Mouse (Mus musculus) hindbrain, embryonic 13.5 days (tissue): ENCODE measurements around the gene Nedd9. TPM values are rescaled to one million over a fixed set of nuclear protein-coding genes. Genes with fewer than 3 reads are reported as not detected.

Experiments
- ATAC-seq: fragments of 200-750 bp; cut with Nextera tagmentation; 2 replicates; pipeline ENCODE4 v1.8.0; 2017; ENCODE audit warnings: moderate TSS enrichment; ENCODE audit not compliant: low FRiP score
- H3K27ac ChIP-seq: fragments of 300-500 bp; sonication (generic); 2 replicates; pipeline ENCODE4 v1.5.1; 2015; ENCODE audit warnings: inconsistent platforms, mild to moderate bottlenecking, moderate library complexity
- H3K27me3 ChIP-seq: fragments of 300-500 bp; sonication (generic); 2 replicates; pipeline ENCODE4 v1.6.1; 2015; ENCODE audit warnings: mild to moderate bottlenecking, inconsistent platforms
- H3K36me3 ChIP-seq: fragments of 300-500 bp; sonication (generic); 2 replicates; pipeline ENCODE4 v1.6.1; 2015; ENCODE audit warnings: mild to moderate bottlenecking, inconsistent platforms
- H3K4me1 ChIP-seq: fragments of 300-500 bp; sonication (generic); replicated peaks from 2 replicates; pipeline ENCODE4 v1.6.1; 2015; ENCODE audit warnings: inconsistent platforms
- H3K4me2 ChIP-seq: fragments of 300-500 bp; sonication (generic); 2 replicates; pipeline ENCODE4 v1.6.1; 2015; ENCODE audit warnings: inconsistent platforms, mild to moderate bottlenecking, moderate library complexity
- H3K4me3 ChIP-seq: fragments of 300-500 bp; sonication (generic); 2 replicates; pipeline ENCODE4 v1.5.1; 2015; ENCODE audit warnings: mild to moderate bottlenecking, inconsistent platforms
- H3K9ac ChIP-seq: fragments of 300-500 bp; sonication (generic); 2 replicates; pipeline ENCODE4 v1.6.1; 2015; ENCODE audit warnings: mild to moderate bottlenecking, inconsistent platforms
- H3K9me3 ChIP-seq: fragments of 300-500 bp; sonication (generic); 2 replicates; pipeline ENCODE4 v1.6.1; 2016; ENCODE audit warnings: inconsistent platforms
- WGBS: fragments of 180-500 bp; shearing (Covaris S2); methylation state at CpG from one replicate; pipeline ENCODE4 v1.1.7; 2015; 5-methylcytosine and 5-hydroxymethylcytosine counted together
- polyA plus RNA-seq: library from polyadenylated mRNA; unstranded; fragments of >200 nt; fragmentation: Nextera tagmentation; extraction: Ambion mirVana; gene quantifications from 2 replicates; pipeline ENCODE4 v1.2.1, GENCODE M21; 2015

Gene Nedd9
- polyA plus RNA-seq, 1 experiment from 2014 or later, result 13.3 TPM

DNA sequence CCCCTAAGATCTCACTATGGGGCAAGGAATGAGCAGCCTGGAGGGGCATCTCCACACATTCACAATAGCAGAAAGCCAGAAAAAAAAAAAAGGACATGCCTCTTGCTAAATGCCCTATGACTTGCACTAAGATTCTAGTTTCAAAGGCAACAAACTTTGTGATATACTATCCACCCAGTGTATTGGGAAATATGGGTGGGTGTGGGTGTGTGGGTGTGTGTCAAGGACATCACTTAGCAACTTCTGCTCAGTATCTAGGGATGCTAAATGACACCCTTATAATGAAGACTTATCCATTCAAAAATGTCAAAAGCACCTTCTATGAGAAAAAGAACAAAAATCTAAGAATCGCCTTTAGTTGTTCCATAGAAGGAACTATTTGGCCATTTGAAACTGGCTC is 40.6 kb downstream of the Nedd9 start:
- Histone ChIP-seq H3K27me3 (no peaks in the 10 kb centered on the region), H3K4me1 (peaks cover 7% of the 10 kb centered on the region; the same call in 1 of the 2 replicates), H3K9ac (no peak overlapping the region), H3K4me2 (no peak overlapping the region), H3K9me3 (no peaks in the 10 kb centered on the region), H3K27ac (no peak overlapping the region), H3K4me3 (no peak overlapping the region), H3K36me3 (no peaks in the 10 kb centered on the region)
- ATAC-seq, result no peak
- 97% methylated on average over 1 of the region's 1 CpGs for WGBS

DNA sequence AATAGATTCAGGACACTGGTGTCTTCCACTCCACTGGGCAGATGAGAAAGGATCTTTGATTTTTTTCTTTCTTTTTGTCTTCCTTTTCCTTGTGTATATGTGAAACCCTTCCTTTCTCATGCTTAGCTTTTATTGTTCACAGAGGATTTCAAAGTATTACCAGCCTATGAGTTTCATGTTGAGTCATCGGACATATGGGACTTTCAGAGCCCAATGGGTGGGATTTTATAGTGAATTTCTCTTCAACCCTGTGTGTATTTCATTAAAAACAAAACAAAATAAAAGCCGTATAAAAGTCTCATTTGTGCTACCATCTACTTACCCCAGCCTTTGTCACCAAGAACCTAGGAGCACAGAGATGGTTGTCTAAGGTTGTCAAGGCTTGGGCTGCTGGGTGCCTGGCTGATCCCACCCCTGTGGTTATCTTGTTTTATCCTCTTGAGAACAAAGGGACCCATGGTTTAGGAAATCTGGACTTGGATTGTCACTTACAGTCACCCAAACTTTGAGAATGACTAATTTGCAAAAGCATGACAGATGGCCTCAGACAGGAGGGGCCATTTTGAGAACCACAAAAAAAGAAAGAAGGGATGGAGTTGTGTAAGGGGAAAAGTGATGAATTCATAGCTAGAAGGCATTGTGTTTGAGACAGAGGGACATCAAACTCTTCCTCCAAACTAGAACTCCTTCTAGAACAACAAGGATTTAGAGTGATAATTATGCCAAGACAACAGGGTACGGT is 41.9 kb downstream of the Nedd9 start:
- no peaks in the 10 kb centered on the region for H3K36me3 ChIP-seq
- no peak overlapping the region for H3K9ac ChIP-seq
- H3K9me3 ChIP-seq, result no peaks in the 10 kb centered on the region
- no peak for ATAC-seq
- no peak overlapping the region for H3K27ac ChIP-seq
- H3K27me3 ChIP-seq, result no peaks in the 10 kb centered on the region
- H3K4me1 ChIP-seq, result peaks cover 7% of the 10 kb centered on the region; the same call in 1 of the 2 replicates
- 90% methylated on average over 3 of the region's 3 CpGs for WGBS
- H3K4me2 ChIP-seq, result no peak overlapping the region
- H3K4me3 ChIP-seq, result no peak overlapping the region

GRCm38 (mm10) chr13:41444230-41444629 is 42.9 kb downstream of the Nedd9 start:
- Histone ChIP-seq H3K9me3 (no peaks in the 10 kb centered on the region), H3K4me3 (no peak overlapping the region), H3K36me3 (no peaks in the 10 kb centered on the region), H3K27me3 (no peaks in the 10 kb centered on the region), H3K4me2 (no peak overlapping the region), H3K9ac (no peak overlapping the region), H3K27ac (no peak overlapping the region), H3K4me1 (peaks cover 7% of the 10 kb centered on the region; the same call in 1 of the 2 replicates)
- WGBS, result 95% methylated on average over 6 of the region's 6 CpGs
- ATAC-seq, result no peak

DNA sequence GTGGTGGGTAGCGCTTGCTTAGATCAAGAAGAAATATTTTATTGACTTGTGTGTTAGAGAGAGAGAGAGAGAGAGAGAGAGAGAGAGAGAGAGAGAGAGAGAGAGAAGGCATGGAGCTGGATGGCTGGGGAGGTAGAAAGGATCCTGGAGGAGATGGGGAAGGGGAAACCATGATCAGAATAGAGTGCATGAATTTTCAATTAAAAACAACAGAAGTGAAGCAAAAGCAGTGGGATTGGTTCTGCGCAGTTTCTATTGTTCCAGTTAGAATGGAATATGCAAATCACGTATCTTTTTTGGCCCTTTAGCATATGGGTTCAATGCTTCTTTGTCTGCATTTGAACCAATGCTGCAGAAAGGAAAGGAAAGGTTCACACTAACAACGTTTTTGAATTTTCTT is 45.0 kb downstream of the Nedd9 start:
- H3K9ac ChIP-seq, result no peak overlapping the region
- WGBS, result 43% methylated on average over 4 of the region's 4 CpGs
- H3K27ac ChIP-seq, result no peak overlapping the region
- ATAC-seq, result no peak
- H3K4me3 ChIP-seq, result no peak overlapping the region
- no peaks in the 10 kb centered on the region for H3K9me3 ChIP-seq
- peaks cover 7% of the 10 kb centered on the region; the same call in 1 of the 2 replicates for H3K4me1 ChIP-seq
- no peaks in the 10 kb centered on the region for H3K27me3 ChIP-seq
- no peaks in the 10 kb centered on the region for H3K36me3 ChIP-seq
- no peak overlapping the region for H3K4me2 ChIP-seq

DNA sequence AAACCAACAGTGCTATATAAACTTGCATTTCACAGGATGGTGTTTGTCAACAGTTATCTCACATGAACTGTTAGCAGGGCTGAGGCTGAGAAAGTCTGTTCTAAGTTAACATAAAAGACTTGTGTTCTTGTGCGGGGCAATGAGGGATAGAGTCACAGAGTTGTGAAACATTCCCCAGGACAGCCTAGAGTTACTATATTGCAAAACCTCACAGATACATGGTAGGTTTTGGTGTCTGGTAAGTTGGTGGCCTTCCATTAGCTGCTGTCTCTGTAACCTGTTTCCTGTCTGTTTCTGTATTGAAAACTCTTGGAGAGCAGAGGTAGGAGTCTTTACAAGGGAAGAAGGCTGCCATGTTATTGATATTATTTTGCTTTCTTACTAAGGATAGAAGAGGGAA is 47.0 kb downstream of the Nedd9 start:
- 91% methylated on average over 1 of the region's 1 CpGs for WGBS
- no peaks in the 10 kb centered on the region for H3K9me3 ChIP-seq

DNA sequence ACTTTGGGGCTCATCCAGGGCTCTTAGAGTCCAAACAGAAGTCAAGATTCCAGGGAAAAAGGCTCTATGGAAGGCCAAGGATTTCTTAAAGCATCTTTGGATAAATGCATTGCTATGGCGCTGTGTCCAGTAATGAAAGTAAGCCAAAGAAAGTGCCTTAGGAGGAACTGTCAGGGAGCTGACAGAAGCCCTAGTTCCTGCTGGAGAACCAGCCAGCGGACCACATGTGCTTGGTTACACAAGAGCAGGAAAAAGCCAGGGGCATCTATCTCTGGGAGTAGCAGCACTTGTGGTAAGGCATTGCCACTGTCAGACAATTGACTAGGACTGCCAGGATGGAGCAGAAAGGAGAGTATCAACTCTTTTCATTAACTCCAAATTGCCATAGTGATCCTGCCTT is 49.8 kb downstream of the Nedd9 start:
- Histone ChIP-seq H3K4me2 (no peak overlapping the region), H3K9ac (no peak overlapping the region), H3K4me3 (no peak overlapping the region), H3K27me3 (no peaks in the 10 kb centered on the region), H3K36me3 (no peaks in the 10 kb centered on the region), H3K9me3 (no peaks in the 10 kb centered on the region), H3K4me1 (peaks cover 3% of the 10 kb centered on the region; the same call in 1 of the 2 replicates), H3K27ac (no peak overlapping the region)
- ATAC-seq, result no peak
- 96% methylated on average over 2 of the region's 2 CpGs for WGBS

More for the DNA sequence above, 47.0 kb downstream of the Nedd9 start:
- peaks cover 7% of the 10 kb centered on the region; the same call in 1 of the 2 replicates for H3K4me1 ChIP-seq
- no peak overlapping the region for H3K4me3 ChIP-seq
- no peaks in the 10 kb centered on the region for H3K36me3 ChIP-seq
- no peak for ATAC-seq
- no peak overlapping the region for H3K4me2 ChIP-seq
- no peak overlapping the region for H3K9ac ChIP-seq
- H3K27ac ChIP-seq, result no peak overlapping the region
- H3K27me3 ChIP-seq, result no peaks in the 10 kb centered on the region

- Histone ChIP-seq H3K4me1 (no peaks in the 10 kb centered on the region), H3K4me2 (no peak overlapping the region), H3K9ac (no peak overlapping the region), H3K4me3 (no peak overlapping the region), H3K9me3 (no peaks in the 10 kb centered on the region), H3K36me3 (no peaks in the 10 kb centered on the region), H3K27me3 (no peaks in the 10 kb centered on the region), H3K27ac (no peak overlapping the region)
- 87% methylated on average over 5 of the region's 5 CpGs for WGBS
- ATAC-seq, result no peak
Measured at GRCm38 (mm10) chr13:41436731-41437130, 50.4 kb downstream of the Nedd9 start.

DNA sequence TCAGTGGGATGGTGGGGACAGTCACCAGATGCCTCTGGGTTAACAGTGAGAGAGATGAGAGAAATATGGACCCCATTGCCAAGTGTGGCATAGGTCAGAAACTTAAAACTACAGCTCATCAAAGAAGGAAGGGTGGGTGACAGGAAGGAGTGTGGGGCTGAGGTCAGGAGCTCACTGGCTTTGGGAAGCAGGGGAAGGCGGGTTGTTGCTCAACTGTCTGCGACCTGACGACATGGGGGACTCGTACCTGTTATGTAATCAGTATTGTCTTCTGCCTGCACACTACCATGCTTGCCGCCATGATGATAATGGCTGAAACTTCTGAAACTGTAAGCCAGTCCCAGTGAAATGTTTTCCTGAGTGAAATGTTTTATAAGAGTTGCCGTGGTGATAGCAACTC is 54.0 kb downstream of the Nedd9 start:
- no peaks in the 10 kb centered on the region for H3K4me1 ChIP-seq
- H3K4me2 ChIP-seq, result no peak overlapping the region
- no peak overlapping the region for H3K27ac ChIP-seq
- no peaks in the 10 kb centered on the region for H3K9me3 ChIP-seq
- no peak for ATAC-seq
- 82% methylated on average over 6 of the region's 6 CpGs for WGBS
- H3K36me3 ChIP-seq, result no peaks in the 10 kb centered on the region
- H3K9ac ChIP-seq, result no peak overlapping the region
- H3K4me3 ChIP-seq, result no peak overlapping the region
- no peaks in the 10 kb centered on the region for H3K27me3 ChIP-seq

GRCm38 (mm10) chr13:41431795-41432194 is 55.4 kb downstream of the Nedd9 start:
- Histone ChIP-seq H3K4me1 (no peaks in the 10 kb centered on the region), H3K9ac (no peak overlapping the region), H3K4me2 (no peak overlapping the region), H3K27ac (no peak overlapping the region), H3K9me3 (no peaks in the 10 kb centered on the region), H3K27me3 (no peaks in the 10 kb centered on the region), H3K36me3 (no peaks in the 10 kb centered on the region), H3K4me3 (no peak overlapping the region)
- no peak for ATAC-seq
- WGBS, result 92% methylated on average over 3 of the region's 3 CpGs

DNA sequence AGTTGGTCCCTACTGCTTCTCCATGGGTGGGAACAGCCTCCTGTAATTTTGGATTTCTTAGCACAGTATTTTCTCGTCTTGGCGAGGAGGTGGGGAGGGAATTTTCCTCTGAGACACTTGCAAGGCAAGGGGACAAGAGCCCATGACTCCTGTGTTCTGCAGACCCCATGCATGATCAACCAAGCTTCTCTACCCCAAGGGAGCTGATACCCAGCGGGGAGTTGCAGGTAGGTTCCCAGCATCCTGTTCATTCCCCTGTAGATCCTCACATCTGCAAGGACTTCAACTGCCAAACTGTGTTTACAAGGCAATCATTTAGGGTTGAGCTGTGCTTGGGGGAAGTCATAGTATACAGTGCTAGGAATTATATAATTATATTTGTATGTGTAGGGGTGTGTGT is 60.1 kb downstream of the Nedd9 start:
- Histone ChIP-seq H3K36me3 (no peaks in the 10 kb centered on the region), H3K27ac (no peak overlapping the region), H3K4me1 (no peaks in the 10 kb centered on the region), H3K9ac (no peak overlapping the region), H3K4me3 (no peak overlapping the region), H3K27me3 (no peaks in the 10 kb centered on the region), H3K4me2 (no peak overlapping the region), H3K9me3 (no peaks in the 10 kb centered on the region)
- no peak for ATAC-seq
- 87% methylated on average over 3 of the region's 3 CpGs for WGBS

- H3K27me3 ChIP-seq, result no peaks in the 10 kb centered on the region
- no peaks in the 10 kb centered on the region for H3K36me3 ChIP-seq
- no peak overlapping the region for H3K9ac ChIP-seq
- no peak overlapping the region for H3K4me2 ChIP-seq
- no peak overlapping the region for H3K27ac ChIP-seq
- ATAC-seq, result no peak
- H3K4me1 ChIP-seq, result no peaks in the 10 kb centered on the region
- H3K9me3 ChIP-seq, result no peaks in the 10 kb centered on the region
- WGBS, result 88% methylated on average over 10 of the region's 10 CpGs
- H3K4me3 ChIP-seq, result no peak overlapping the region
Measured at GRCm38 (mm10) chr13:41423463-41424074, 63.6 kb downstream of the Nedd9 start.

- Histone ChIP-seq H3K4me2 (no peak overlapping the region), H3K9me3 (no peaks in the 10 kb centered on the region), H3K27me3 (no peaks in the 10 kb centered on the region), H3K4me1 (no peaks in the 10 kb centered on the region), H3K27ac (no peak overlapping the region), H3K9ac (no peak overlapping the region), H3K36me3 (no peaks in the 10 kb centered on the region), H3K4me3 (no peak overlapping the region)
- 90% methylated on average over 5 of the region's 5 CpGs for WGBS
- no peak for ATAC-seq
Measured at GRCm38 (mm10) chr13:41422581-41422980, 64.6 kb downstream of the Nedd9 start.

DNA sequence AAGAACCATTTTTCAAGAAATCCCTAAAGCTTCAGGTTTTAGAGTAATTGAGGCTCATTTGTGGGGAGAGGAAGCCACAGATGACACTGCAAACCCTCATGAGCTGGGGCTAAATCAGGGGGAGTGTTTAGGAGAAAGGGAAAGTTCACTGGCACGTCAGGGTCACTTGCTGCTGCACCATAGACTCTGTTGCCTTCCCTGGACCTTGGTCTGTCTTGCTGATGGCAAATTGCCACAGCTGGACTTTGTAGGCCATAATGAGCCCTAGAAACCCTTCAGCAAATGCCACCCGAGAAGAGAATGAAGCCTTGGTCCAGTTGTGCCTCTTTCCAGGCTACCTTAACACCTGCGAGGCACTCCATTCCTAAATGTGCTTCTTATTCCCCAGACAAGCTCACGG is 66.8 kb downstream of the Nedd9 start:
- WGBS, result 92% methylated on average over 4 of the region's 4 CpGs
- H3K9ac ChIP-seq, result no peak overlapping the region
- no peaks in the 10 kb centered on the region for H3K27me3 ChIP-seq
- H3K4me2 ChIP-seq, result no peak overlapping the region
- H3K36me3 ChIP-seq, result no peaks in the 10 kb centered on the region
- no peak overlapping the region for H3K27ac ChIP-seq
- ATAC-seq, result no peak
- no peak overlapping the region for H3K4me3 ChIP-seq
- peaks cover 11% of the 10 kb centered on the region for H3K4me1 ChIP-seq
- H3K9me3 ChIP-seq, result no peaks in the 10 kb centered on the region
